Mouse (Mus musculus) embryonic facial prominence, embryonic 13.5 days (tissue): ENCODE data around the gene Pdf. TPM values are rescaled to one million over a fixed set of nuclear protein-coding genes. Genes with fewer than 3 reads are reported as not detected.
"Not testable (repeated sequence)": the region's sequence is repeated elsewhere in the genome, so short reads cannot be mapped to it uniquely, and the experiment has no call there.

Source experiments
- ATAC-seq: fragments of 200-750 bp; cut with Nextera tagmentation; 2 replicates; pipeline ENCODE4 v1.8.0; 2017; ENCODE audit warnings: low read depth; ENCODE audit not compliant: insufficient number of reproducible peaks, insufficient read depth, low FRiP score, low TSS enrichment
- H3K27ac ChIP-seq: fragments of 300-500 bp; sonication (generic); 2 replicates; pipeline ENCODE4 v1.5.1; 2015; ENCODE audit warnings: moderate library complexity, mild to moderate bottlenecking, inconsistent platforms
- H3K27me3 ChIP-seq: fragments of 300-500 bp; sonication (generic); 2 replicates; pipeline ENCODE4 v1.6.1; 2015; ENCODE audit warnings: mild to moderate bottlenecking, inconsistent platforms
- H3K36me3 ChIP-seq: fragments of 300-500 bp; sonication (generic); 2 replicates; pipeline ENCODE4 v1.6.1; 2015; ENCODE audit warnings: mild to moderate bottlenecking, inconsistent platforms
- H3K4me1 ChIP-seq: fragments of 300-500 bp; sonication (generic); 2 replicates; pipeline ENCODE4 v1.6.1; 2015; ENCODE audit warnings: inconsistent platforms
- H3K4me2 ChIP-seq: fragments of 300-500 bp; sonication (generic); 2 replicates; pipeline ENCODE4 v1.6.1; 2015; ENCODE audit warnings: moderate library complexity, mild to moderate bottlenecking, inconsistent platforms
- H3K4me3 ChIP-seq: fragments of 300-500 bp; sonication (generic); 2 replicates; pipeline ENCODE4 v1.5.1; 2015; ENCODE audit warnings: mild to moderate bottlenecking, inconsistent platforms
- H3K9ac ChIP-seq: fragments of 300-500 bp; sonication (generic); 2 replicates; pipeline ENCODE4 v1.6.1; 2015; ENCODE audit warnings: mild to moderate bottlenecking, inconsistent platforms
- H3K9me3 ChIP-seq: fragments of 300-500 bp; sonication (generic); 2 replicates; pipeline ENCODE4 v1.6.1; 2016; ENCODE audit warnings: inconsistent platforms
- WGBS: fragments of 180-500 bp; shearing (Covaris S2); methylation state at CpG from one replicate; pipeline ENCODE4 v1.1.7; 2015; ENCODE audit warnings: mixed read lengths; 5-methylcytosine and 5-hydroxymethylcytosine counted together
- microRNA-seq: library from miRNA; unstranded; fragments of <30 nt; microRNA quantifications from one replicate; pipeline ENCODE4, GENCODE M21; 2016
- polyA plus RNA-seq: library from polyadenylated mRNA; unstranded; fragments of >200 nt; fragmentation: Nextera tagmentation; extraction: Ambion mirVana; gene quantifications from 2 replicates; pipeline ENCODE4 v1.2.1, GENCODE M21; 2015

Gene Pdf
- polyA plus RNA-seq, 1 experiment from 2014 or later, result 51.1 TPM

GRCm38 (mm10) chr8:106996339-106996738 lies 52.1 kb downstream of the Pdf start:
- H3K9ac ChIP-seq, H3K27ac ChIP-seq, ATAC-seq, H3K4me3 ChIP-seq, H3K9me3 ChIP-seq, H3K27me3 ChIP-seq, H3K4me2 ChIP-seq: not testable (repeated sequence)
- Histone ChIP-seq H3K4me1 (peaks cover 13% of the 10 kb centered on the region), H3K36me3 (peaks cover 32% of the 10 kb centered on the region)
- WGBS, result 88% methylated on average over 4 of the region's 4 CpGs

Small RNAs within 50 kb of the gene (microRNA-seq; reads per million reads assigned to microRNA genes)
- gene Mir7075, result 0.92 reads per million

Other genes starting within 250 kb of the Pdf start
- gene Has3, start 178.4 kb downstream of the Pdf start, polyA plus RNA-seq, result 0.66 and 0.76 TPM in 2 replicates
- 74.4 and 76.9 TPM in 2 replicates for gene Utp4, start 155.0 kb downstream of the Pdf start, polyA plus RNA-seq
- gene Sntb2, start 112.9 kb downstream of the Pdf start, polyA plus RNA-seq, result 17.6 and 20.1 TPM in 2 replicates
- 81.6 and 81.7 TPM in 2 replicates for gene Vps4a, start 17.4 kb downstream of the Pdf start, polyA plus RNA-seq
- 39.9 and 40.4 TPM in 2 replicates for gene Cog8, start 8.1 kb upstream of the Pdf start, polyA plus RNA-seq
- 87.2 and 109 TPM in 2 replicates for gene Nip7, start 8.3 kb upstream of the Pdf start, polyA plus RNA-seq
- not detected in 2 replicates for gene Tmed6, start 17.0 kb upstream of the Pdf start, polyA plus RNA-seq
- gene Terf2, start 47.9 kb upstream of the Pdf start, polyA plus RNA-seq, result 24.7 and 24.8 TPM in 2 replicates
- gene Cyb5b, start 102.0 kb upstream of the Pdf start, polyA plus RNA-seq, result 78.5 and 83.4 TPM in 2 replicates
- 23.5 and 28.8 TPM in 2 replicates for gene Nfat5, start 244.9 kb upstream of the Pdf start, polyA plus RNA-seq